Mouse (Mus musculus): Measurements from ENCODE around the gene Nol6.

The Nol6 gene

DNA sequence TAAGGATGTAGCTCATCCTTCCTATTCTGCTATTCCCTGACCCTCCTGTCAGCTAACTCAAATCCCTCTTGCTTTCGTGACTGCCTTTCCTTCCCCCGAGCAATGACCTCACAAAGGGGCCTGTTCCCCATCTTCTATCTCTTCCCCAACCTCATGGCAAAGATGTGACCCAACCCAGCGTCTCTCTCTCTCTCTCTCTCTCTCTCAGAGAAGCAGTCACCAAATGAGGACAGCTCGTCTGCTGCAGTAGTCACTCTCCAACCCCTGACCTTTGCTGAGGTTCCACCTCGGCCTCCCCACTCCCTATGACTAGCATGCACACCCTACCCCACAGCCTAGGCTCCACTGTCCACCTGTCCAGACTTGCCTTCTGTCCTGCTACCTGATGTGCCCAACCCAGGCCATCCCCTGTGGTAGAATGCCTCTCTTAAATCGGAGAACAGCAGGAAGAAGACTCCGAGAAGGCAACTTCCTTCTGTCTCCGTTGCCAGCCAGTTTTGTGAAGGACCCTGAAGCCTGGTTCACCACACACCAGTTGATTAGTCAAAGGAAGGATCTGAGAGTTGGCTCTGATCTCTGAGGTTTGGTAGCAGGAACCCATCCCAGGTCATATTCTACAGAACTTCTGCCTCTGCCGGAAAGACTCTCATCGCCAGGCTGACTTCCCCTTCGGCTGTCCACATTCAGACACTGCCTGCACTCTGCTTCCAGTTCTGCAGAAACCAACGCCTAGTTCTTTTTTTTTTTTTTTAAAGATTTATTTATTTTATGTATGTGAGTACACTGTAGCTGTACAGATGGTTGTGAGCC lies 51.0 kb downstream of the Nol6 start:
- no peak for TF ChIP-seq GATA4 (IDR thresholded peaks at IDR 0.05; ENCODE audit: insufficient replicate concordance, low read length)

DNA sequence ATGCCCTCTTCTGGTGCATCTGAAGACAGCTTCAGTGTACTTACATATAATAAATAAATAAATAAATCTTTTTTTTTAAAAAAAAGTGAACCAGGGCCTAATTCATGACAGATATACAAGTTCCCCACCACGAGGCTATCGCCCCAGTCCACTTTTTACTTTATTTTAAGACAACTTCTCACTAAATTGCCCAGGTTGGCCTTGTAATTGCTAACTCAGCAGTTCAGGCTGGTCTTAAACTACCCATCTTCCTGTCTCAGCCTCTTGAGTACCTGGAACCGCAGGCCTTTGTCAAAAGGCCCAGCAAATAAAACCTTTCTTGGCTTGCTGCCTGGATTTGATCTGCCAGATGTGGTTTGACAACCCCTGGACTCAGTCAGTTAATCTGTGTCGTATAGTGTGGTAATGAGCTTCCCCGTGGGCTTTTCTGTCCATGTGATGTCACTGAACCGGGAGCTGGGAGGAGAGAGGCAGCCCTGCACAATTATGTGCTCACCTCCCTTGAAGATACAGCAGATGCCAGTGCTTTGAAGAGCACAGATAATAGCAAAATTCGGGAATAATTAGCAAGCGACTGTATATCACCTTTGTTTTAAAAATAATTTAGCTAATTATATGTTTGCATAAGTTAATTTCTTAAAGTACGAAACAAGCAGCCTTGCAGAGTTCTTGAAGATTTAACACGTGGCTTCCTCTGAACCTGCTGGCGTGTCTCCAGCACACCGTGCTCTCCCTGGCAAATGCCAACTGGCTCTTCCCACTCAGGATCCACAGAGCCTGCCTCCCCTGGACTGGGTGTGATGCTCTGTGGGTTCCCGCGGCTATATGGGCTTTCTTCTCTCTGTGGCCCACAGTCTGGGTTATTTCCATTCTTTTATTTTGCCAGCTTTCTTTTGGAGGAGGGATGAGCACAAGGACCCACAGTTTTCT lies 52.5 kb downstream of the Nol6 start:
- TF ChIP-seq GATA4 (IDR thresholded peaks at IDR 0.05; ENCODE audit: insufficient replicate concordance, low read length) = no peak

DNA sequence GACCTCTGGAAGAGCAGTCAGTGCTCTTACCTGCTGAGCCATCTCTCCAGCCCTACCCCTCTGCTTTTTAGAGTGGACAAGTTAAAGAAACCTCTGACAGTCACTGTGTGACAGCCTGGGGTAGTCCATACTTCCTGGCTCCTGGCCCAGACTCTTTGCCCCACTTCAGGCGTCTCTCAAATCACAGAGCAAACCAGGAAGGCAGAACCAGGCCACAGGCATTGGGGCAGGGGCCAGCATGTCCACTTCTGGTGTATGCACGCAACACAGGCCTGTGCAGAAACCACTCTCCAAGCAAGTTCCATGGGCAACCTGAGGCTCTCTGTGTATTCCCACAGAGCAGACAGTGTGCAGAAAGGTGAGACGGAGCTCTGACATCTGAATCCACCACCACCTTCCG lies 59.1 kb downstream of the Nol6 start:
- TF ChIP-seq GATA4 (IDR thresholded peaks at IDR 0.05; ENCODE audit: insufficient replicate concordance, low read length) = no peak

Data from liver, adult (tissue).